Mouse (Mus musculus) midbrain, embryonic 14.5 days (tissue): ENCODE results near the gene Bola2. TPM values are rescaled to one million over a fixed set of nuclear protein-coding genes. Genes with fewer than 3 reads are reported as not detected.

ENCODE experiments used
- ATAC-seq: fragments of 200-750 bp; cut with Nextera tagmentation; 2 replicates; pipeline ENCODE4 v1.8.0; 2017; ENCODE audit warnings: moderate number of reproducible peaks, moderate library complexity; ENCODE audit not compliant: low FRiP score, low TSS enrichment
- DNase-seq: peaks from one replicate; pipeline ENCODE4 v3.0.0-alpha.2; 2015
- H3K27ac ChIP-seq: fragments of 300-500 bp; sonication (generic); replicated peaks from 2 replicates; pipeline ENCODE4 v1.5.1; 2014; ENCODE audit warnings: mild to moderate bottlenecking, low read depth, low read length, moderate library complexity
- H3K27me3 ChIP-seq: fragments of 300-500 bp; sonication (generic); 2 replicates; pipeline ENCODE4 v1.6.1; 2014; ENCODE audit warnings: low read length, control low read depth, mixed read lengths; ENCODE audit not compliant: control insufficient read depth, insufficient read depth
- H3K36me3 ChIP-seq: fragments of 300-500 bp; sonication (generic); 2 replicates; pipeline ENCODE4 v1.6.1; 2014; ENCODE audit warnings: low read length, control low read depth; ENCODE audit not compliant: control insufficient read depth, insufficient read depth
- H3K4me1 ChIP-seq: fragments of 300-500 bp; sonication (generic); 2 replicates; pipeline ENCODE4 v1.6.1; 2014; ENCODE audit warnings: mild to moderate bottlenecking, antibody characterized with exemption, low read length, control low read depth; ENCODE audit not compliant: control insufficient read depth, insufficient read depth
- H3K4me2 ChIP-seq: fragments of 300-500 bp; sonication (generic); 2 replicates; pipeline ENCODE4 v1.6.1; 2014; ENCODE audit warnings: mild to moderate bottlenecking, low read length, moderate library complexity
- H3K4me3 ChIP-seq: fragments of 300-500 bp; sonication (generic); replicated peaks from 2 replicates; pipeline ENCODE4 v1.5.1; 2014; ENCODE audit warnings: low read depth, low read length
- H3K9ac ChIP-seq: fragments of 300-500 bp; sonication (generic); replicated peaks from 2 replicates; pipeline ENCODE4 v1.6.1; 2014; ENCODE audit warnings: mild to moderate bottlenecking, low read length, moderate library complexity
- H3K9me3 ChIP-seq: fragments of 300-500 bp; sonication (generic); 2 replicates; pipeline ENCODE4 v1.6.1; 2016; ENCODE audit warnings: low read length, control low read depth, mixed read lengths; ENCODE audit not compliant: control insufficient read depth
- WGBS: fragments of 180-500 bp; shearing (Covaris S2); extraction: QIAGEN DNeasy Blood & Tissue Kit; methylation state at CpG from one replicate; pipeline ENCODE4 v1.1.7; 2014; 5-methylcytosine and 5-hydroxymethylcytosine counted together
- polyA plus RNA-seq: library from polyadenylated mRNA; unstranded; fragments of >200 nt; fragmentation: Nextera tagmentation; extraction: Ambion mirVana; gene quantifications from 2 replicates; pipeline ENCODE4 v1.2.1, GENCODE M21; 2014

Bola2 gene
- polyA plus RNA-seq, 1 experiment from 2014 or later = 128 TPM

- no peaks in the 10 kb centered on the region for H3K9me3 ChIP-seq
- peaks cover 36% of the 10 kb centered on the region; the same call in 1 of the 2 replicates for H3K36me3 ChIP-seq
- H3K4me2 ChIP-seq = peak overlapping the region; percentile 71
- H3K27me3 ChIP-seq = no peaks in the 10 kb centered on the region
- H3K4me3 ChIP-seq = 0 out of 2 replicates have a peak overlapping the region, but pooled peaks have one; percentile 7
- H3K27ac ChIP-seq = 0 out of 2 replicates have a peak overlapping the region, but pooled peaks have one; percentile 9
- peaks cover 35% of the 10 kb centered on the region for H3K4me1 ChIP-seq
- H3K9ac ChIP-seq = peak overlapping the region; percentile 31; the same call in 1 of the 2 replicates
- no peak for DNase-seq
- WGBS = 55% methylated on average over 24 of the region's 24 CpGs
- ATAC-seq = no peak
These were observed 6.6 kb downstream of the Bola2 start for GRCm38 (mm10) chr7:126701559-126702357.

DNA sequence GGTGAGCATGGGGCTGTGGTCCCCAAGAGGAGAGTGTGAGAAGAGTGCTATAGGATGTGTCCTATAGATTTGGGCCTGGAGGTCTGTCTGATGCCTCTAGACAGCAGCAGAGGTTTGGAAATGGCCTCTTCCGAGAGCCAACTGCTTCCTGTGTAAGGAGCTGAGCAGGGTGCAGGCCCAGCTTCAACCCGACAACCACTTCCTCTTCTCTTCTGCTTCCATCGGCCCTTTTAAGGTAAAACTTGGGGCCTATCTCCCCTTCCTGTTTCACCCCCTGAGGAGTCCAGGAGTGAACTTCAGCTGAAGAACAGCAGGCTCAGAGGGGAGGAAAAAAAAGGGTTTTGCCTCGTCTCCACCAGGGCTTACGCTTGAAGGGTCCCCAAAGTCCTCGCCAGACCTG lies 7.2 kb downstream of the Bola2 start:
- no peaks in the 10 kb centered on the region for H3K27me3 ChIP-seq
- peak overlapping the region; percentile 71 for H3K4me2 ChIP-seq
- DNase-seq = no peak
- peaks cover 33% of the 10 kb centered on the region for H3K4me1 ChIP-seq
- no peak overlapping the region for H3K4me3 ChIP-seq
- peaks cover 35% of the 10 kb centered on the region; the same call in 1 of the 2 replicates for H3K36me3 ChIP-seq
- 83% methylated on average over 6 of the region's 6 CpGs for WGBS
- no peaks in the 10 kb centered on the region for H3K9me3 ChIP-seq
- no peak for ATAC-seq
- H3K9ac ChIP-seq = no peak overlapping the region; the same call in 1 of the 2 replicates
- no peak overlapping the region for H3K27ac ChIP-seq

DNA sequence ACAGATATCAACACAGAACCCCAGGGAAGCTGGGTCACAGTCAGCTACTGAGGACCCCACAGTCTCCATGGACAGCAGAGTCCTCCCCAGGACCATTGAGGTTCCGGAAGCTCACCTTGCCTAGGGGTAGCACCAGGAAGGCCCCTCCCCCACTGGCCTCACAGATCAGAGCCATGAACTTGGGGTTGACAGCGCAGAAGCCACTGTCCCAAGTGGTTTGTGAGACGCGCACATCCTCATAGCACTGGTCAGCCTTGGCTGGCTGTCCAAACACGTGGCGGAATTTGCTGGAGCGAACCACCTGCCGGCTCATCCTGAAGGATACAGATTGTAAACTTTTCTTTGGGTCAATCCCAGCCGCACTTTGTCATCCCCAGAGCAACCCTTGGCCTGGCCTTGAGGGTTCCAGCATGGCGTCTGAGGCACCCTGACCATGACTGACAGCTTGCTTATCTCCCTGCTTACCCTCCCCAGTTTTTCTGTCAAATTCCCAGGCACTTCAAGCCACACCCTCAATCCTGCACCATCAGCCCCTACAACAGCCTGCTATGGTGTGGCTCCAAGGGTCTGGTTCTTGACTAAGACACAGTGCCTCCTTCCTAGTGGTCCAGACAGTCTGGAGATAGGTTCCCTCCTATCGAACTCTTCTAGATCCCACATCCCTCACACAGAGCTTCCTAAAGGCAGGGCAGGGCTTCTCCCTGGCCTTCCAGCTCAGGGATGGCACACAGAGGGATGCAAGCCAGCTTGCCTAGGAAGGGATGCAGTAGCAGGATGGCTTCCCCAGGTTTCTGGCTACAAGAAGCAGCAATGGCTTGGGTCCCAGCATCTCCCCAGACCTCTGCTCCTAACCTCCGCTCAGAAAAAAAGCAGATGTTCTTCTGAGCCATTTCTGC lies 7.9 kb downstream of the Bola2 start:
- Histone ChIP-seq H3K4me3 (peak overlapping the region; percentile 81), H3K4me1 (peaks cover 33% of the 10 kb centered on the region), H3K36me3 (peaks cover 27% of the 10 kb centered on the region; the same call in 1 of the 2 replicates), H3K9me3 (no peaks in the 10 kb centered on the region), H3K4me2 (peak overlapping the region; percentile 71), H3K9ac (peak overlapping the region; percentile 96), H3K27ac (peak overlapping the region; percentile 84), H3K27me3 (no peaks in the 10 kb centered on the region)
- 82% methylated on average over 12 of the region's 12 CpGs for WGBS
- DNase-seq (no peak), ATAC-seq (no peak)

DNA sequence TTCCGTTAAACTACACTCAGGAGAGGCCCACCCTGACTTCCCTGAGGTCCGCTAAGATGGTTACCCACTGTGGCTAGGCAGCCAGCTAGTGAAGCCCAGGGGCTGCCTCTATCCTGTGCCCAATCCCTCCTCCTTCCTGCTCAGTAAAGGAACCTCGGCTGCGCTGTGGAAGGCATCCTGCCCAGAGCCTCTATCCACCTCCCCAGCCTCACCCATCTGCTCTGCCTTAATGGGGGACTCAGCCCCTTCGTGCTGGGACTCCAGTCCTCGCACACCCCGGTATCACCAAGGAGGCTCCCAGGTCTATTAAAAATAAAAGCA lies 8.5 kb downstream of the Bola2 start:
- Histone ChIP-seq H3K27me3 (no peaks in the 10 kb centered on the region), H3K4me3 (peak overlapping the region; percentile 81), H3K9ac (peak overlapping the region; percentile 96), H3K27ac (peak overlapping the region; percentile 84), H3K4me2 (peak overlapping the region; percentile 71), H3K4me1 (peaks cover 33% of the 10 kb centered on the region), H3K36me3 (peaks cover 25% of the 10 kb centered on the region; the same call in 1 of the 2 replicates), H3K9me3 (no peaks in the 10 kb centered on the region)
- ATAC-seq (no peak), DNase-seq (peak; percentile 48)
- WGBS = 12% methylated on average over 7 of the region's 7 CpGs

GRCm38 (mm10) chr7:126704121-126704980 lies 9.2 kb downstream of the Bola2 start:
- peak overlapping the region; percentile 71 for H3K4me2 ChIP-seq
- H3K4me1 ChIP-seq = peaks cover 33% of the 10 kb centered on the region
- H3K9me3 ChIP-seq = no peaks in the 10 kb centered on the region
- peak overlapping the region; percentile 84 for H3K27ac ChIP-seq
- DNase-seq (peak; percentile 93), ATAC-seq (peak; percentile 88)
- H3K9ac ChIP-seq = peak overlapping the region; percentile 96
- H3K27me3 ChIP-seq = no peaks in the 10 kb centered on the region
- peak overlapping the region; percentile 81 for H3K4me3 ChIP-seq
- H3K36me3 ChIP-seq = peaks cover 20% of the 10 kb centered on the region; the same call in 1 of the 2 replicates
- 2% methylated on average over 39 of the region's 39 CpGs for WGBS

- DNase-seq (no peak), ATAC-seq (no peak)
- Histone ChIP-seq H3K4me3 (no peak within 1 kb of the TSS), H3K27ac (no peak within 1 kb of the TSS), H3K4me2 (no peak within 1 kb of the TSS), H3K9me3 (no peaks in the 10 kb centered on the region), H3K9ac (no peak within 1 kb of the TSS), H3K36me3 (no peaks in the 10 kb centered on the region), H3K4me1 (peaks cover 17% of the 10 kb centered on the region), H3K27me3 (no peaks in the 10 kb centered on the region)
- 89% methylated on average over 19 of the region's 19 CpGs for WGBS
These were observed 12.4 kb downstream of the Bola2 start, which contains the start of gene Coro1a for GRCm38 (mm10) chr7:126707442-126708174. Gene Coro1a (minus strand): TSS chr7:126707787.

DNA sequence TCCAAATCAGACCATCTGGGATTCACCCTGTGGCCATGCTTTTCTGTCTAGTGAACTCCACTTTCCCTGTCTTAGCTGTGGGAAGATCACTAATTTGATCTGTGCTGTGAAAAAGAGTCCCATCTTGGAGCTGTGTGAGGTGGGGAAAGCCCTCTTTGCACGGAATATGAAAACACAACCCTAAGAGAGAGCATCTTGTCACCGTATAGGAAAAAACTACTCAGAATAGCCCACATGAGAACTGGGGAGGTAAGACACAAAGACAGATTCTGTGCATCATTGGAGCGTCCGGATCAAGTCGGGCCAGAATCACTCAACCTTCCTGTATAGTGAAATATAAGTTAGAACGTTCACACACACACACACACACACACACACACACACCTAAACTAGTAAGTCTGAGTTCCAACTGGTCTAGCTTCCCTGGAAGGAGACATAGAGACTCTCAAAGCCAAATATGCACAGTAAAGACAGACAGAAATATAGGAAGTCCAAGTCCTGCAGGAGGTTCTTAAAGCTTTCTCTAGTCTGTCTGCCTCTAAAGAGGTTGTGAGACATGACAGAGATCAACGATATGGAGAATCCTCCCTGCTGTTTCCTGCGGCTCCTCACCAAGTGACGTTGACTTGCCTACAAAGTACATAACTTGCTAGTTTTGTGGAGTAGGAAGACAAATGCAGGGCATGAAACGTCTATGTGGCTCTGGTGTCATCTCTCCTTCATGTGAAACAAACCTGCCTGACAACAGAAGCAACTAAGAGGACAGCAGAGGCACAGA lies 13.2 kb downstream of the Bola2 start:
- Histone ChIP-seq H3K9ac (no peak overlapping the region), H3K4me3 (no peak overlapping the region), H3K4me2 (no peak overlapping the region), H3K9me3 (no peaks in the 10 kb centered on the region), H3K27me3 (no peaks in the 10 kb centered on the region), H3K27ac (no peak overlapping the region), H3K4me1 (peaks cover 10% of the 10 kb centered on the region; the same call in 1 of the 2 replicates), H3K36me3 (no peaks in the 10 kb centered on the region)
- ATAC-seq (no peak), DNase-seq (no peak)
- 87% methylated on average over 10 of the region's 10 CpGs for WGBS
